In genomic region chr8:86760746-86761145, GRCm38 (mm10) we compare ENCODE assay signal across 18 mouse cellular contexts. TPM values are rescaled to one million over a fixed set of nuclear protein-coding genes. Genes with fewer than 3 reads are reported as not detected.
"Had no signal": no experiment of that assay in that cellular context is flagged by ENCODE, and none has a peak within 500 bp of the region (broad histone marks: within the 10 kb centered on the region; RNA-seq: fewer than 3 reads in every experiment).

No protein-coding gene starts in this region.

- H3K4me2 ChIP-seq: lung, embryonic 15.5 days; midbrain, embryonic 11.5 days; midbrain, embryonic 13.5 days; midbrain, embryonic 15.5 days; neural tube, embryonic 12.5 days; stomach, embryonic 15.5 days had no signal

- H3K9me3 ChIP-seq: lung, embryonic 15.5 days; megakaryocyte, embryonic 14.5 days; midbrain, embryonic 13.5 days; midbrain, embryonic 15.5 days; neural tube, embryonic 12.5 days; stomach, embryonic 15.5 days had no signal

- ATAC-seq: lung, postnatal 0 days; midbrain, embryonic 13.5 days; midbrain, embryonic 15.5 days had no signal

- H3K36me3 ChIP-seq: lung, embryonic 15.5 days; midbrain, embryonic 13.5 days; midbrain, embryonic 15.5 days; neural tube, embryonic 12.5 days; stomach, embryonic 15.5 days had no signal

- DNase-seq: lung, adult 2 months; lung, postnatal 14 days; lung, postnatal 36 days; right cerebral cortex, postnatal 14 days; thymus, adult 2 months; thymus, postnatal 25 days; thymus, postnatal 4 days had no signal

- H3K27ac ChIP-seq: lung, embryonic 15.5 days; macrophage; midbrain, embryonic 13.5 days; midbrain, embryonic 15.5 days; neural tube, embryonic 12.5 days; stomach, embryonic 15.5 days; stomach, postnatal 0 days had no signal

- H3K4me3 ChIP-seq: lung, embryonic 15.5 days; megakaryocyte, embryonic 14.5 days; midbrain, embryonic 13.5 days; midbrain, embryonic 15.5 days; neural tube, embryonic 12.5 days; stomach, embryonic 15.5 days had no signal

- H3K27me3 ChIP-seq: lung, embryonic 15.5 days; midbrain, embryonic 13.5 days; midbrain, embryonic 15.5 days; stomach, embryonic 15.5 days had no signal

- H3K9ac ChIP-seq: lung, embryonic 15.5 days; midbrain, embryonic 13.5 days; midbrain, embryonic 15.5 days; neural tube, embryonic 12.5 days; stomach, embryonic 15.5 days had no signal

RNA-seq across cellular contexts. Expression of gene Gm10638, which starts 15.2 kb away (rescaled TPM):
- total RNA-seq: monocyte, adult 5-6 weeks had no signal
- polyA plus RNA-seq: macrophage had no signal
